Mouse (Mus musculus): ENCODE measurements around the gene Ifitm2. TPM values are rescaled to one million over a fixed set of nuclear protein-coding genes. Genes with fewer than 3 reads are reported as not detected.

Ifitm2 gene
- 207 and 296 TPM in 2 replicates for polyA plus RNA-seq (2012; rRNA removed)

DNA sequence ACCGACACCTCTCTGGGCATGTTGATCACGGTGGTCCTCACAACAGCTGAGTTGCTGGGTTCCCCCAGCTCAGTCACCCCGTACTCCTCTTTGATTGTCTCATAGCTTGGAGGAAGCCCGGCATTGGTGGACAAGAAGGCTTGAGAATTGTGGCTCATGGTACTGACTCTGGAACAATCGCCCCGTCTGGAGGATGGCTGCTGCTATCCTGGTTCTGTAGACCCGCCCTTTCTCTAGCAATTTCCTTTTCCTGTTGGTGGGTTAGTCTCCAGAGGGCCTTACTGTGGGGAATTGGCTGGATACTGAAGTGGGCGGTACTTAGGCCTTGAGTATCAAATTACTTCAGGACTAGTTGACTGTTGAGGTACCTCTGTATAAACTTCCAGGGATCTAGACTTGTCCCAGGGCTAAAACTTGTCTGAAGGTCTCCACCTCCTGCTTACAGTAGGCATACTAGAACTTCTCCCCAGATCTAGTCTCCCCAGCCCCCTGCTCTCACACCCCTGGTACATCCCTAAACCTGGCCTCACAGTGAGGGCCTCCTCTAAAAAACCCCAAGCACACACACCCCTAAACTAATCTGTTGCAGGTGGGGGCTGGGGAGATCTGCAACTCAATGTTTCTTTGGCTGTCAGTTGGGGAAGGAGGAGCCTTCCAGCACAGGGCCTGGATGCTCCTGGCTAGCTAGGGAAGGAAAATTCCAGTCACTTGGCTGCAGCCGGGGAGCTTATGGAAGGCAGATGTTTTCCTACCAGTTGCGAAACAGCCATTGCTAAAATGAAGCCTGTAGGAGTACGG, at the start of gene Ifitm2, which contains the start of gene Gm45717:
TSS of gene Ifitm2 (minus strand) at position 230 of the 798 bp plus-strand sequence.
TSS of gene Gm45717 (minus strand) at position 180 of the 798 bp plus-strand sequence.
- 32% methylated on average over 11 of the region's 11 CpGs for WGBS
- TF ChIP-seq POLR2A (IDR thresholded peaks at IDR 0.05; ENCODE audit: control insufficient read depth, extremely low read depth, insufficient read depth, low read length, poor library complexity), result no peak
- TF ChIP-seq CTCF (IDR thresholded peaks at IDR 0.05; ENCODE audit: borderline replicate concordance, control insufficient read depth, extremely low read depth, insufficient read depth, low read length, poor library complexity), result no peak
- H3K27ac ChIP-seq (ENCODE audit: control insufficient read depth, insufficient read depth, low read length), result 0 out of 2 replicates have a peak within 1 kb of the TSS, but pooled peaks have one; percentile 0
- no peaks in the 10 kb centered on the region for H3K27me3 ChIP-seq (ENCODE audit: control insufficient read depth, insufficient read depth, low read length)
- no peaks in the 10 kb centered on the region for H3K36me3 ChIP-seq (ENCODE audit: control insufficient read depth, insufficient read depth, low read length)
- H3K4me3 ChIP-seq (ENCODE audit: control insufficient read depth, insufficient read depth, low read length), result peak within 1 kb of the TSS; percentile 11
- peaks cover 16% of the 10 kb centered on the region; the same call in 1 of the 2 replicates for H3K4me1 ChIP-seq (replicated peaks; ENCODE audit: control insufficient read depth, insufficient read depth, low read length)
- no peak for DNase-seq

DNA sequence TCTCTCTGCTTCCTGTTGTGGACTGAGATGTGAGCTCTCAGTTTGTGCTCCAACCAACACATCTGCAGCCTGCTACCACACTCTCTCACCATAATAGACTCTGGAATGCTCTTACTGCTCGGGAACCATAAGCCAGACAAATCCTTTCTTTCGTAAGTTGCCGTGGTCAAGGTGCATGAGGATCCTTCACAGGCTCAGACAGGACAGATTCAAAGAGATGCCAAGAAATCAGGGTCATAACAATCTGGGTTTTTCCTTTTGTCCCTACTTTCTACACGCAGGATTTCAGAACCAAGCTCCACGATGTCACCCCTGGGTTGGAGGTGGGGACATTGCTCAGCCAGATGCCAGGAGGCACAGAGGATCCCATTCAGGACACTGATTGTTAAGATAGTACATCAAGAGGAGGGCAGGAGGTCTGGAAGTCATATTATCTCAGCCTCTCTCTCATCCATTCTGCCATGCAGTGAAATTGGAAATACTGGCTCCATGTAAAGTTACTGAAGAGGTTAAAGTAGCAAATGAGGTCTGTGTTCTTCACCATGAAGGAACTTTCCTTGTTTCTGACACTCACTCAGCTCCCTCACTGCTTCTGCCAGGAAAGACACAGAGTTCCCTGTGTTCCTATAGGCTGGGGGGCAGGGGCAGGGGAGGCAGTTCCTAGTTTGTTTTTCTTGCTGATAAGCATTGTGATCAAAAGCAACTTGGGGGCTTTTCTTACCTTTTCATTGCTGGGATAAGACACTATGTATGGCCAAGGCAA, 47.6 kb upstream of the Ifitm2 start:
- 96% methylated on average over 5 of the region's 5 CpGs for WGBS
- Histone ChIP-seq H3K27me3 (ENCODE audit: control insufficient read depth, insufficient read depth, low read length) (no peaks in the 10 kb centered on the region), H3K4me1 (replicated peaks; ENCODE audit: control insufficient read depth, insufficient read depth, low read length) (no peaks in the 10 kb centered on the region), H3K27ac (ENCODE audit: control insufficient read depth, insufficient read depth, low read length) (no peak overlapping the region), H3K36me3 (ENCODE audit: control insufficient read depth, insufficient read depth, low read length) (no peaks in the 10 kb centered on the region), H3K4me3 (ENCODE audit: control insufficient read depth, insufficient read depth, low read length) (no peak overlapping the region)
- DNase-seq, result no peak
- TF ChIP-seq CTCF (IDR thresholded peaks at IDR 0.05; ENCODE audit: borderline replicate concordance, control insufficient read depth, extremely low read depth, insufficient read depth, low read length, poor library complexity), result no peak
- TF ChIP-seq POLR2A (IDR thresholded peaks at IDR 0.05; ENCODE audit: control insufficient read depth, extremely low read depth, insufficient read depth, low read length, poor library complexity), result no peak

DNA sequence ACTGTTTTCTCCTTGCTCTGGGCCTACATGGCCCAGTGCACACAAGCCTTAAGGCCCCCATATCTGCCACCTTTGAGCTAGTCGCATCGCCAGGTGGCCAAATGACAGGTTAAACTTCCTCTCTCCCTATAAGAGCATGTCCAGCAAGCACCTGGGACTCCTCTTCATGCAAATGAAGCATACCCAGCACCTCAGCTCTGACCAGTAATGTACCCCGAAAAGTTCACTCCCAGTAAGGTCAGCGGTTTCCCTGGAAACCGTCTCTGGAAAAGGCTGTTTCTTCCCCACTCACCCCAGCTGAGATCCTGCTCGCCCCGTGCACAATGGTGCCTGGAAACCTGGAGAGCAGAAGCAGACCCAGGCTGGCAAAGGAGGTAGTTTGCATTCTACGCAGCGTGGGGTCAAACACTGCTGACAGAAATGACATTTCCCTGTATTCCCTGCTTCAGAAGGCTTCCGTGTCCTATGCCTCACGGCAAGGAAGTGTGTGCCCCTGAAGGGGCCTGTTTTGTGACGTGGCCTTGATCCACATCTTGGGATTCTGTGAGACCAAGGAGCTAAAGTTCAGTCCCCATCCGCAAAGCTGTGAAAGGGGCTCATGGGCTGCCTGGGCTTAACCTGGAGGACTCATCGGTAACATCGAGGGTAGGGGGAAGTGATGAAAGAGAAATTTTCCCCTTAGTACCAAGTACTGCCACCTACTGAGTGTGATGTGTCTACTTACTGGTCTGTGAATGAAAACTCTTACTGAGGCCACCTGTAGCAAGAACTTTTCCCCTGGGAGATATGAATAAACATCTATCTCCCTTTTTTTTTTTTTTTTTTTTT, 45.3 kb upstream of the Ifitm2 start:
- TF ChIP-seq POLR2A (IDR thresholded peaks at IDR 0.05; ENCODE audit: control insufficient read depth, extremely low read depth, insufficient read depth, low read length, poor library complexity) (no peak), CTCF (IDR thresholded peaks at IDR 0.05; ENCODE audit: borderline replicate concordance, control insufficient read depth, extremely low read depth, insufficient read depth, low read length, poor library complexity) (no peak)
- H3K36me3 ChIP-seq (ENCODE audit: control insufficient read depth, insufficient read depth, low read length), result no peaks in the 10 kb centered on the region
- WGBS, result 89% methylated on average over 15 of the region's 15 CpGs
- H3K27ac ChIP-seq (ENCODE audit: control insufficient read depth, insufficient read depth, low read length), result no peak overlapping the region
- DNase-seq, result no peak
- no peak overlapping the region for H3K4me3 ChIP-seq (ENCODE audit: control insufficient read depth, insufficient read depth, low read length)
- H3K4me1 ChIP-seq (replicated peaks; ENCODE audit: control insufficient read depth, insufficient read depth, low read length), result no peaks in the 10 kb centered on the region
- no peaks in the 10 kb centered on the region for H3K27me3 ChIP-seq (ENCODE audit: control insufficient read depth, insufficient read depth, low read length)

DNA sequence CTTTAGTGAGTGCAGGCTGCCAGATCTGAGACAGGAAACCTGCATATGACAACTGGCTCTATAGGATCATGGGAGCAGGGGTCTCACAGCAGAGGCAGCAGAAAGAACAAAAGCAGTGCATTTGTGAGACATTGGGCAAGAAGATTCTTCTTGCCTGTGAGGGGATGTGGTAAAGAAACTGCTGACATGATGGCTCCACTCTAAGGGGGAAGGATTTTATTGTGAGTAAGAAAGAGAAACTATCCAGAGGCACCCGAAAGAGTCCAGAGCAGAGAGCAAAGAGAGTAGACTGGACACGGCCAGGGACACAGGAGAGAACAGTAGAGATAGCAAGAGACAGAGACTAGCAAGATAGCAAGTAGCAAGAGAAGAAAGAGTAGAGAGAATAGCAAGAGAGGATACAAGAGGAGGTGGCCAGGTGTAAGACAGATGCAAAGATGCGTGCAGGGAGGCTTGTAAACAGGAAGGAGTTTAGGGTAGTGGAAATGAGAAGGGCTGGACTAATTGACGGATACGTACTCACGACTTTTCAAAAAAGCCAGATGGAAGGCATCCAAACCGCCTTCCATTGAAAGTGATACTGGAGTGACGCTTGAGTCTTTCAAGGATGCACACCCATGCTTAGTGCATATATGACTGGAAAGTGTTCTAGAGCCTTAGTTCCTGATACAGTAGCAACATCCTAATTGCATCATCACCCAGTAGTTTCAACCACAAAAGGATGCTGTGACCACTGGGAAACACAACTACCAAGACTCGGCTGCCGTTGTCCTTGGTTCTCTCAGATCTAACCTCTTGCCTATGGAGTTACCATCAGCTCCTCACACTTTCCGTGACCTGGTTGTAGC, 43.3 kb upstream of the Ifitm2 start:
- Histone ChIP-seq H3K27me3 (ENCODE audit: control insufficient read depth, insufficient read depth, low read length) (no peaks in the 10 kb centered on the region), H3K4me1 (replicated peaks; ENCODE audit: control insufficient read depth, insufficient read depth, low read length) (no peaks in the 10 kb centered on the region), H3K36me3 (ENCODE audit: control insufficient read depth, insufficient read depth, low read length) (no peaks in the 10 kb centered on the region), H3K27ac (ENCODE audit: control insufficient read depth, insufficient read depth, low read length) (no peak overlapping the region), H3K4me3 (ENCODE audit: control insufficient read depth, insufficient read depth, low read length) (no peak overlapping the region)
- TF ChIP-seq POLR2A (IDR thresholded peaks at IDR 0.05; ENCODE audit: control insufficient read depth, extremely low read depth, insufficient read depth, low read length, poor library complexity), result no peak
- TF ChIP-seq CTCF (IDR thresholded peaks at IDR 0.05; ENCODE audit: borderline replicate concordance, control insufficient read depth, extremely low read depth, insufficient read depth, low read length, poor library complexity), result no peak
- no peak for DNase-seq
- WGBS, result 37% methylated on average over 11 of the region's 11 CpGs

GRCm38 (mm10) chr7:140997817-140998216, 42.0 kb upstream of the Ifitm2 start:
- Histone ChIP-seq H3K36me3 (ENCODE audit: control insufficient read depth, insufficient read depth, low read length) (no peaks in the 10 kb centered on the region), H3K27me3 (ENCODE audit: control insufficient read depth, insufficient read depth, low read length) (no peaks in the 10 kb centered on the region), H3K27ac (ENCODE audit: control insufficient read depth, insufficient read depth, low read length) (no peak overlapping the region), H3K4me1 (replicated peaks; ENCODE audit: control insufficient read depth, insufficient read depth, low read length) (no peaks in the 10 kb centered on the region), H3K4me3 (ENCODE audit: control insufficient read depth, insufficient read depth, low read length) (no peak overlapping the region)
- TF ChIP-seq POLR2A (IDR thresholded peaks at IDR 0.05; ENCODE audit: control insufficient read depth, extremely low read depth, insufficient read depth, low read length, poor library complexity) (no peak), CTCF (IDR thresholded peaks at IDR 0.05; ENCODE audit: borderline replicate concordance, control insufficient read depth, extremely low read depth, insufficient read depth, low read length, poor library complexity) (no peak)
- 42% methylated on average over 1 of the region's 1 CpGs for WGBS
- DNase-seq, result no peak

Measured in thymus, adult 2 months (tissue).